ENCODE assay signal across 9 mouse cellular contexts in genomic region chr4:135819826-135820526, GRCm38 (mm10). TPM values are rescaled to one million over a fixed set of nuclear protein-coding genes. Genes with fewer than 3 reads are reported as not detected.
DNase-seq lines count a peak whose midpoint lies in the region; ATAC-seq and TF ChIP-seq lines count a peak whose summit lies in the region.
"Had no signal": no experiment of that assay in that cellular context is flagged by ENCODE, and none has a peak within 500 bp of the region (broad histone marks: within the 10 kb centered on the region; RNA-seq: fewer than 3 reads in every experiment).

No protein-coding gene starts in this region.

- H3K4me1 ChIP-seq in CH12.LX (ENCODE audit: control insufficient read depth in 1 of 2, insufficient read depth in 2 of 2) = 0 out of 4 replicates have a peak, but pooled peaks cover 0 to 3% of the 10 kb centered on the region in 2 experiments
- H3K4me1 ChIP-seq: neural tube, embryonic 12.5 days had no signal

- peak overlapping the region; percentile 31; the same call in 1 of the 2 replicates for H3K9ac ChIP-seq in CH12.LX (ENCODE audit: insufficient read depth, low read depth)
- H3K9ac ChIP-seq: neural tube, embryonic 12.5 days had no signal

- no peak for TF ChIP-seq CTCF in CH12.LX (conservative IDR thresholded peaks at IDR 0.05 in 1 of 2, IDR thresholded peaks at IDR 0.05 in 1 of 2; ENCODE audit: low read depth in 2 of 2, low read length in 2 of 2)

- in situ Hi-C loops in CH12.LX (cut with MboI; ENCODE audit: low pct_ligation_motif_present, low pct_unique_long_range_greater_than_20kb, low sequenced_read_pairs) = no loop called here

- no peak for TF ChIP-seq RAD21 in CH12.LX (IDR thresholded peaks at IDR 0.05; ENCODE audit: low read depth, low read length)

- H3K9me3 ChIP-seq in CH12.LX (replicated peaks; ENCODE audit: low read length) = peaks cover 4% of the 10 kb centered on the region

- DNase-seq in CH12.LX (ENCODE audit: extremely low read depth) = no peak
- peak; percentile 91 for DNase-seq in adrenal gland, adult 2 months
- DNase-seq in gastrocnemius, postnatal 36 days = peak; percentile 46
- DNase-seq in kidney, postnatal 10 days = peak; percentile 74
- DNase-seq in right cerebral cortex, adult 18-20 months = no peak
- DNase-seq in thymus, postnatal 4 days = no peak
- DNase-seq in layer of hippocampus, postnatal 10 days (ENCODE audit: low spot score in 2 of 2) = no peak

- H3K27me3 ChIP-seq in CH12.LX (replicated peaks) = peaks cover 2% of the 10 kb centered on the region
- H3K27me3 ChIP-seq: neural tube, embryonic 12.5 days had no signal

- ATAC-seq in monocyte, adult 5-6 weeks (replicated peaks; ENCODE audit: insufficient number of reproducible peaks, low FRiP score, low TSS enrichment, poor library complexity, severe bottlenecking) = peak; percentile 45

- H3K4me3 ChIP-seq in CH12.LX (replicated peaks in 1 of 3; ENCODE audit: low read depth in 2 of 3, low read length in 2 of 3, poor library complexity in 1 of 3) = no peak overlapping the region
- H3K4me3 ChIP-seq: neural tube, embryonic 12.5 days had no signal

- dilution Hi-C loops in CH12.LX (cut with MboI; ENCODE audit: extremely low pct_ligation_motif_present, extremely low pct_unique_long_range_greater_than_20kb, low sequenced_read_pairs) = no loop called here

- intact Hi-C loops in gastrocnemius, postnatal 36 days (cut with DNase I) = no loop called here

- TF ChIP-seq POLR2A in CH12.LX (IDR thresholded peaks at IDR 0.05; ENCODE audit: low read depth, low read length) = no peak

- no peaks in the 10 kb centered on the region for H3K79me2 ChIP-seq in CH12.LX (replicated peaks; ENCODE audit: control insufficient read depth, extremely low read depth, insufficient read depth, poor library complexity, severe bottlenecking)

- no peak for TF ChIP-seq EP300 in CH12.LX (IDR thresholded peaks at IDR 0.05; ENCODE audit: low read length)

- no peak overlapping the region for H3K27ac ChIP-seq in CH12.LX (ENCODE audit: insufficient read depth, low read depth)
- H3K27ac ChIP-seq: neural tube, embryonic 12.5 days had no signal

- no peaks in the 10 kb centered on the region for H3K36me3 ChIP-seq in CH12.LX (replicated peaks in 1 of 2; ENCODE audit: control insufficient read depth in 1 of 2, insufficient read depth in 1 of 2, low read length in 1 of 2)
- H3K36me3 ChIP-seq: neural tube, embryonic 12.5 days had no signal

- peak overlapping the region; percentile 96 for H3K4me2 ChIP-seq in CH12.LX (ENCODE audit: insufficient read depth, low read depth, poor library complexity, severe bottlenecking)
- H3K4me2 ChIP-seq: neural tube, embryonic 12.5 days had no signal

TF ChIP-seq in CH12.LX, 34 proteins besides CTCF, POLR2A, EP300 and RAD21:
- TF ChIP-seq CHD1 (IDR thresholded peaks at IDR 0.05; ENCODE audit: low read depth, low read length) (no peak), USF1 (IDR thresholded peaks at IDR 0.05; ENCODE audit: low read depth, low read length) (no peak), E2F4 (IDR thresholded peaks at IDR 0.05; ENCODE audit: insufficient replicate concordance, low read depth, low read length) (no peak)

RNA-seq across cellular contexts. Expression of gene Srsf10, which starts 35.6 kb away (rescaled TPM):
- total RNA-seq in CH12.LX (2012; rRNA removed) (85.7 and 127 TPM in 2 replicates), CH12.LX (2014; rRNA removed) (179 and 197 TPM in 2 replicates)
- 291 and 341 TPM in 2 replicates for polyA plus RNA-seq in CH12.LX (2012; ENCODE audit: insufficient read length, low read depth)
- total RNA-seq in adrenal gland, adult 2 months (2021) = 100 to 1,000 TPM in 1 of 2 experiments, 10 to 100 TPM in 1; 84.2 to 139 TPM
- polyA plus RNA-seq in adrenal gland, adult 2 months (2012; rRNA removed) = 111 and 117 TPM in 2 replicates
- 10 to 100 TPM; 23.7 to 23.9 TPM for total RNA-seq in gastrocnemius, postnatal 36 days (2021)
- total RNA-seq in monocyte, adult 5-6 weeks (2017) = 233 to 426 TPM (median 303 TPM) in 3 replicates
- total RNA-seq in layer of hippocampus, postnatal 10 days (2021) = 10 to 100 TPM; 86.7 to 88.2 TPM

RNA-seq across cellular contexts. Expression of gene Pnrc2, which starts 53.7 kb away (rescaled TPM):
- 22.2 and 30.5 TPM in 2 replicates for total RNA-seq in CH12.LX (2012; rRNA removed)
- 46.9 and 55.0 TPM in 2 replicates for total RNA-seq in CH12.LX (2014; rRNA removed)
- 32.8 and 34.4 TPM in 2 replicates for polyA plus RNA-seq in CH12.LX (2012; ENCODE audit: insufficient read length, low read depth)
- 100 to 1,000 TPM in 1 of 2 experiments, 10 to 100 TPM in 1; 99.4 to 128 TPM for total RNA-seq in adrenal gland, adult 2 months (2021)
- 5.5 and 8.6 TPM in 2 replicates for polyA plus RNA-seq in adrenal gland, adult 2 months (2012; rRNA removed)
- total RNA-seq in gastrocnemius, postnatal 36 days (2021) = 10 to 100 TPM; 25.4 to 31.2 TPM
- 342 to 380 TPM (median 364 TPM) in 3 replicates for total RNA-seq in monocyte, adult 5-6 weeks (2017)
- 10 to 100 TPM; 59.0 to 80.1 TPM for total RNA-seq in layer of hippocampus, postnatal 10 days (2021)

Comparison
In these comparisons a context has a peak if more than half of its experiments do, and no peak if none do; other contexts are left out.
1. DNase-seq: peak in adrenal gland, adult 2 months (single experiment), gastrocnemius, postnatal 36 days (2 of 2) and kidney, postnatal 10 days (single experiment); none in CH12.LX (single experiment), right cerebral cortex, adult 18-20 months (single experiment), thymus, postnatal 4 days (single experiment) and layer of hippocampus, postnatal 10 days (0 of 2).